Comparison of ENCODE assay signal across 8 mouse cellular contexts in genomic region chrX:106012559-106012958, GRCm38 (mm10). TPM values are rescaled to one million over a fixed set of nuclear protein-coding genes. Genes with fewer than 3 reads are reported as not detected.
A peak's percentile ranks its signal among the peaks of the same experiment; 100 is the strongest.
DNase-seq lines count a peak whose midpoint lies in the region; ATAC-seq lines count a peak whose summit lies in the region.

No protein-coding gene starts in this region.

- 0 out of 2 replicates have a peak, but pooled peaks cover 13% of the 10 kb centered on the region for H3K4me1 ChIP-seq in forebrain, embryonic 13.5 days
- peaks cover 23% of the 10 kb centered on the region for H3K4me1 ChIP-seq in liver, embryonic 15.5 days (replicated peaks)

- no peak overlapping the region for H3K27ac ChIP-seq in forebrain, embryonic 13.5 days
- peak overlapping the region; percentile 81 for H3K27ac ChIP-seq in liver, embryonic 15.5 days (replicated peaks)

- peak; percentile 3 to 8 for DNase-seq in cerebellum, postnatal 10 days
- DNase-seq in cerebellum, adult 18-20 months: no peak
- peak; percentile 36 for DNase-seq in 416B (ENCODE audit: low read depth)
- no peak for DNase-seq in right cerebral cortex, postnatal 14 days
- no peak for DNase-seq in adrenal gland, postnatal 14 days
- DNase-seq in testis, postnatal 10 days (ENCODE audit: low spot score): no peak

- H3K9me3 ChIP-seq in forebrain, embryonic 13.5 days (replicated peaks): no peaks in the 10 kb centered on the region
- H3K9me3 ChIP-seq in liver, embryonic 15.5 days (replicated peaks): no peaks in the 10 kb centered on the region

- ATAC-seq in forebrain, embryonic 13.5 days: no peak
- no peak for ATAC-seq in liver, embryonic 15.5 days (ENCODE audit: insufficient read depth)

- H3K36me3 ChIP-seq in forebrain, embryonic 13.5 days (ENCODE audit: poor library complexity, severe bottlenecking): no peaks in the 10 kb centered on the region
- H3K36me3 ChIP-seq in liver, embryonic 15.5 days (replicated peaks): no peaks in the 10 kb centered on the region

- WGBS in forebrain, embryonic 13.5 days: 83% methylated on average over 3 of the region's 3 CpGs
- WGBS in liver, embryonic 15.5 days (ENCODE audit: insufficient replicate concordance): 54% methylated on average over 3 of the region's 3 CpGs

- H3K27me3 ChIP-seq in forebrain, embryonic 13.5 days: no peaks in the 10 kb centered on the region
- no peaks in the 10 kb centered on the region for H3K27me3 ChIP-seq in liver, embryonic 15.5 days

- H3K4me3 ChIP-seq in forebrain, embryonic 13.5 days: peak overlapping the region; percentile 27; the same call in 1 of the 2 replicates
- H3K4me3 ChIP-seq in liver, embryonic 15.5 days (replicated peaks): peak overlapping the region; percentile 46

- 0 out of 2 replicates have a peak overlapping the region, but pooled peaks have one; percentile 46 for H3K9ac ChIP-seq in forebrain, embryonic 13.5 days
- H3K9ac ChIP-seq in liver, embryonic 15.5 days: peak overlapping the region; percentile 39

- peak overlapping the region; percentile 57 for H3K4me2 ChIP-seq in forebrain, embryonic 13.5 days
- peak overlapping the region; percentile 71 for H3K4me2 ChIP-seq in liver, embryonic 15.5 days

RNA-seq across cellular contexts. Expression of gene Magt1, which starts 0.9 kb away (rescaled TPM):
- polyA plus RNA-seq in forebrain, embryonic 13.5 days (2015; fragmentation: Nextera tagmentation; extraction: Ambion mirVana): 27.0 and 29.4 TPM in 2 replicates
- polyA plus RNA-seq in liver, embryonic 15.5 days (2015; fragmentation: Nextera tagmentation; extraction: Ambion mirVana): 29.1 and 30.3 TPM in 2 replicates
- total RNA-seq in adrenal gland, postnatal 14 days (2021): 58.0 and 59.5 TPM in 2 replicates

RNA-seq across cellular contexts. Expression of gene Cox7b, which starts 2.9 kb away (rescaled TPM):
- polyA plus RNA-seq in forebrain, embryonic 13.5 days (2015; fragmentation: Nextera tagmentation; extraction: Ambion mirVana): 331 and 363 TPM in 2 replicates
- 205 and 265 TPM in 2 replicates for polyA plus RNA-seq in liver, embryonic 15.5 days (2015; fragmentation: Nextera tagmentation; extraction: Ambion mirVana)
- total RNA-seq in adrenal gland, postnatal 14 days (2021): 824 and 885 TPM in 2 replicates

RNA-seq across cellular contexts. Expression of gene Atp7a, which starts 14.5 kb away (rescaled TPM):
- polyA plus RNA-seq in forebrain, embryonic 13.5 days (2015; fragmentation: Nextera tagmentation; extraction: Ambion mirVana): 16.4 and 17.3 TPM in 2 replicates
- 9.4 and 11.5 TPM in 2 replicates for polyA plus RNA-seq in liver, embryonic 15.5 days (2015; fragmentation: Nextera tagmentation; extraction: Ambion mirVana)
- 30.0 and 31.6 TPM in 2 replicates for total RNA-seq in adrenal gland, postnatal 14 days (2021)

Comparison
In these comparisons a context has a peak if more than half of its experiments do, and no peak if none do; other contexts are left out.
1. DNase-seq: peak in cerebellum, postnatal 10 days (2 of 2) and 416B (single experiment); none in cerebellum, adult 18-20 months (0 of 2), right cerebral cortex, postnatal 14 days (single experiment), adrenal gland, postnatal 14 days (single experiment) and testis, postnatal 10 days (single experiment).